Mouse (Mus musculus): ENCODE results near the gene Mettl24.

- TF ChIP-seq POLR2A (IDR thresholded peaks at IDR 0.05; ENCODE audit: borderline replicate concordance, extremely low read depth, low read depth, low read length), result no peak
- TF ChIP-seq CTCF (IDR thresholded peaks at IDR 0.05; ENCODE audit: insufficient read depth, low read length), result no peak
Observed at GRCm38 (mm10) chr10:40775151-40775550, 92.1 kb downstream of the Mettl24 start.

Measured in lung, adult 2 months (tissue).